Mouse (Mus musculus) thymus, postnatal 14 days (tissue): Measurements from ENCODE around the gene Ifna11.

Source experiments
- DNase-seq: peaks from one replicate; pipeline ENCODE4 v3.0.0; 2021

Ifna11 gene

GRCm38 (mm10) chr4:88841438-88841911, 21.7 kb downstream of the Ifna11 start, which contains the start of gene Ifna4:
TSS of gene Ifna4 (plus strand) at chr4:88841861.
- DNase-seq, result no peak

- DNase-seq, result no peak
These were observed 25.6 kb downstream of the Ifna11 start for GRCm38 (mm10) chr4:88845334-88845733.

- no peak for DNase-seq
These were observed 29.9 kb downstream of the Ifna11 start, which contains the start of gene Ifna1 for GRCm38 (mm10) chr4:88849698-88850097. TSS of gene Ifna1 (plus strand) at chr4:88850087.

GRCm38 (mm10) chr4:88851026-88851763, 31.4 kb downstream of the Ifna11 start:
- no peak for DNase-seq

- DNase-seq, result no peak
These were observed 39.5 kb downstream of the Ifna11 start for GRCm38 (mm10) chr4:88859214-88859613.

- no peak for DNase-seq
These were observed 43.5 kb downstream of the Ifna11 start for GRCm38 (mm10) chr4:88863309-88863708.

GRCm38 (mm10) chr4:88864599-88864998, 44.8 kb downstream of the Ifna11 start:
- peak; percentile 72 for DNase-seq

- DNase-seq, result no peak
These were observed 45.3 kb downstream of the Ifna11 start for GRCm38 (mm10) chr4:88865011-88865569.

- DNase-seq, result peak; percentile 85
These were observed 47.7 kb downstream of the Ifna11 start for GRCm38 (mm10) chr4:88867366-88867925.

- DNase-seq, result peak; percentile 73
These were observed 48.5 kb downstream of the Ifna11 start for GRCm38 (mm10) chr4:88867926-88868911.
